Mouse (Mus musculus) cerebellum, postnatal 25 days (tissue): ENCODE measurements around the gene Gm17359.
"Not testable (repeated sequence)": the region's sequence is repeated elsewhere in the genome, so short reads cannot be mapped to it uniquely, and the experiment has no call there.

Source experiments
- DNase-seq, 2 experiments: peaks; one replicate each; pipeline ENCODE4 v3.0.0; 2021; ENCODE audit warnings: mixed read lengths in 2 of 2

Gm17359 gene

DNA sequence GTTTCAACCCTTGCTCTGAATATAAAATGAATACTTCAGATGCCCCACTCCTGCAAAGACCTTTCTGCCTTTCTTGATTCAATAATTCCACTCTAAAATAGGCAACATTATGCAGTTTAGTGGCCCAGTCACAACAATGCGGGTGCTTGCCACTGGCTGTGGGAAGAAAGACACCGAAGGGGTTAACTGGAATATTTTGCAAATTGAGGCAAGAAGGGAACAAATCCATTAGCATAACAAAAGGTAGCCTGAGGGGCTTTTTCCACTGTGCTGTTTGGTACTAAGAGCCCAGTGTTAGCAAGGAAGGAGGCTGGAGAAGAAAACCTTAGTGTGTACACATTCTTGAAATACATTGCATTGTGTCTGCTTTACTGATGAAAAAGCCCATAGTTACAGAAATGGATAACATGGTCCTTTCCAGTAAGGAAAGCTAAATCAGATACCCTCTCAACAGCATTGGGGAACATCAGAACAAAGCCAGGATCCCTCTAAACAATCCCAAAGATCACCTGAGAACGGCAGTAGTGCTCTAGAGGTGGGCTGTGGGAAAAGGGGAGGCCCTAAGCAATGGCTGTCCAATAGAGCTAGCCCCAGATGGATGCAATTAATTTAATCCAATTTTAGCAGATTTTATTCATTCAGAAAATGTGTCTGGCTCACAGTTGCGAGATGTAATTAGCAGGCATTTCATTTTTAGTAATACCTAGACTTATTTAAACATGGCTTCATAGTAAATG lies 80.7 kb downstream of the Gm17359 start:
- no peak for DNase-seq

DNA sequence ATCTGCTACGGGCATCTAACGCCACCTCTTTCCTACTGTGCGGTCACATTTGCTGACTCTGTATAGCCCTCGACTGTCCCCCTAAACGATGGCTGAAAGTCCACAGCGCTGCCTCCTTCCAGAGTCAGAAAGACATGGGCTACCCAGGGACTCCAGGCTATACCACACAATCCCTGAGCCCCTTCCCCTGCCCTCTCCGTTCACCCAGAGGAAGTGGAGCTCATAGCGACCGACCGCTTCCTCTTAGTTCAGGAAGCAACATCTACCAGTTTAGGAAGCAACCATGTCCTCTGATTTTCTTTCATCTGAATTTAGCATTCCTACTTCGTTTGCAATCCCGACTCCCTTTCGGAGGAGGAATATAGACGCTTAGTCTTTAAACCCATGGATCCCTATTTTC lies 82.5 kb downstream of the Gm17359 start:
- DNase-seq, result no peak

DNA sequence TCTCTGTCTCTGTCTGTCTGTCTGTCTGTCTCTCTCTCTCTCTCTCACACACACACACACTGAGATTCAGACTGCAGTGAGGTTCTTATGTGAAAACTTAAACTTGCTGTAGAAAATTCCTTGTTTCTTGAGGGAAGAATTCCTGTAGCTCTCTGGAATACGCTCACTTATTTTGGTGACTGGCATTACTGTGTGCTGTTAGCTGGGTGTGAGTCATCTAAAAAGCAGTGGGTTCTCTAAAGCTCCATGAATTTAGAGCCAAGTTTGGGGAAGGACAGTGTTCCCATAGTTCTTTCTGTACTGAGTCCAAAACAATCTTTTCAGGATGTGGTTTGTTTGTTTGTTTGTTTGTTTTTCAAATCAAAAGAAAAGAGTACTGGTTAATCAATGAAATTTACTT lies 89.0 kb downstream of the Gm17359 start:
- DNase-seq, result no peak

DNA sequence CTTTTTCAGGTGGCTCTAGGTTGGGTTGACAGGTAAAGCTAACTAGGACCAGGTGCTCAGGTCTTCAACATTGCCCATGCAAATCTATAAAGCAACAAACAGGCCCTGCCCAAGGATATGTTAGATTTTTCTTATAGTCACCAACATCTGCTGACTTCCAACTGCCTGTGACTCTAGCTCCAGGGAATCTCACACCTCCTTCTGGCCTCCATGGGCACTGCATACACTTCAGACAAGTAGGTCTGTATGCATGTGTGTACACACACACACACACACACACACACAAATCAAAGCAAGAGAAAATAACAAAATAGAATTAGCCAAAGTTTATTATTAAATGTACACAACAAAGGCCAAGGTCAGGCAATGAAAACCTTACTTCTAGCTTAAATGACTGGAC lies 97.1 kb downstream of the Gm17359 start:
- DNase-seq, result no peak

DNA sequence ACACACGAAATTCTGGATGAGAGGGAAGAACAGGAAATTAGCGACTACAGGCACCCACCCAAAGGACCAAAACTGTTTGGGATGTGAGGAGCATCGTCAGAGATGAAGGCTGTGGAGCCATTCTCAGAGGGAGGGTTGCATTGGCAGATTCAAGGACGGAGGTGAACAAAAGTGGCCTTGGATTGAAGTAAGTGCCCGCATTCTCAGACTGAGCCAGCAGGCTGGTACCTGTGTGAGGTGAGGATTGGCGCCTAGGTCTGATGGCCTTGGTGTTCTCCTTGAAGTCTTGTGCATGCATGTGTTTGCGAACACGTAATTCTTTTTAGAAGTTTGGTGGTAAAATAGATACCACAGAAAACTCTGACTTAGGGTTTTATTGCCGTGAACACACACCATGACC lies 98.0 kb downstream of the Gm17359 start:
- no peak for DNase-seq

GRCm38 (mm10) chr3:79434985-79435384 lies 98.5 kb downstream of the Gm17359 start:
- no peak for DNase-seq

GRCm38 (mm10) chr3:79436186-79436585 lies 99.7 kb downstream of the Gm17359 start:
- DNase-seq, result no peak

- DNase-seq, result no peak
Observed at GRCm38 (mm10) chr3:79438276-79438675, 101.8 kb downstream of the Gm17359 start.

GRCm38 (mm10) chr3:79440976-79441491 lies 104.6 kb downstream of the Gm17359 start:
- DNase-seq, result peak; percentile 84

DNA sequence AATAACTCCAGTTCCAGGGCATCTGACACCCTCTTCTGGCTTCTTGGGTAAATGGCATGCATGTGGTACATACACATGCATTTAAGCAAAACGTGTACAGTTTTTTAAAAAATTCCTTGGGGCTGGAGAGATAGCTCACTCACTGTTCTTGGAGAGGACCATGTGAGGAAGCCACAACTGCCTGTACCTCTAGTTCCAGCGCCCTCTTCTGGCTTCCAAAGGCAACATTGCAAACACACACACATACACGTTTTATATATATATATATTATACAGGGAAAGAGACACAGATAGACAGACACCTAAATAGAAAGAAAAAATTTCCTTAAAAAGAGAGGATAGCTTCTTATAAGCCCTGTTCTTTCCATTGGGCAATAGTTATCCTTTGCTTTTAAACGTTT lies 107.4 kb downstream of the Gm17359 start:
- DNase-seq, result no peak

GRCm38 (mm10) chr3:79445041-79445440 lies 108.6 kb downstream of the Gm17359 start:
- no peak for DNase-seq

DNA sequence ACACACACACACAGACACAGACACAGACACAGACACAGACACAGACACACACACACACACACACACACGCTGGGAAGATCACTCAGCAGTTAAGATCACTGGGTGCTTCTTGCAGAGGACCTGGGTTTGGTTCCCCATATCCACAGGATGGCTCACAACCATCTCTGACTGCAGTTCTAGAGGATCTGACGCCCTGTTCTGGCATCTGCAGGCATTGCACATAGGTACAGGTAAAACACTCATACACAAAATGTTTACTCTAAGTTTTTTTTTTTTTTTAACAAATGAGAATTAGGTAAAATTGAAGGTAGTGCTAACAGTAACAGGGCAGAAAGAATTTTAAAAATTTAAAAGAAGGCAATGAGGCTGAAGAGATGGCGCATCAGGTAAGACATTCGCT lies 109.7 kb downstream of the Gm17359 start:
- no peak for DNase-seq

DNA sequence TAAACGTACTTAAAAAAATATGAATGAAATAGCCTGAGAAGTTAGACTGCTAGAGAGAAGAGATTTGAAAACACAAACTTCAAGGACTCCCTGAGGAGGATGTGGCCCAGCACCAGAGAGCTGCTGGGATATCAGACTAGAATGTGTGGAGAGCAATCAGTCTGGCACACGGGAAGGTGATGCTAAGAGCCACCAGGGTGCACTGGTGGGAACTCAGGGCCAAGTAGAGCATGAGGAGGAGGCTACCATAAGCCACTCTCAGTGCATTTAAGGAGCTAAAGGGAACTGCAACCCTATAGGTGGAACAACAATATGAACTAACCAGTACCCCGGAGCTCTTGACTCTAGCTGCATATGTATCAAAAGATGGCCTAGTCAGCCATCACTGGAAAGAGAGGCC lies 110.2 kb downstream of the Gm17359 start:
- DNase-seq, result not testable (repeated sequence)

DNA sequence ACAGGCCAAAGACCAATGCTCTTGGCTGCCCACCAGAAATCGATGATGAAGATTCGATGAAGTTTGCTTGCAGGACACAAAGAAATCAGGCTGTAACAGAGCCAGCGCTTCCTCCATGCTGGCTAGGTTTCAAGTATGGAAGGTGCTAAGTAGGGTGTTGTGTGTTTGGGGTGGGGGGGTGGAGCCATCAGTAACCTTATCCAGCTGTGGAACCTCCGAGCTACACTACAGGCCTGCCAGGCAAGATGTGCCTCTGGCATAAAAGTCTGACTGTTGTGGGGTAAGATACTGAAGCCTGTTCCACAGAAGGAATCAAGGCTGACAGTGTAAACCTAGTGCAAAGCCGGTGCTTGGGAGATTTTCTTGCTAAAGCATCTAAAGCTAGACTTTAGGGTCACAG lies 112.0 kb downstream of the Gm17359 start:
- no peak for DNase-seq

- DNase-seq, result no peak
Observed at GRCm38 (mm10) chr3:79449361-79449760, 112.9 kb downstream of the Gm17359 start.

- no peak for DNase-seq
Observed at GRCm38 (mm10) chr3:79452696-79453263, 116.3 kb downstream of the Gm17359 start.

DNA sequence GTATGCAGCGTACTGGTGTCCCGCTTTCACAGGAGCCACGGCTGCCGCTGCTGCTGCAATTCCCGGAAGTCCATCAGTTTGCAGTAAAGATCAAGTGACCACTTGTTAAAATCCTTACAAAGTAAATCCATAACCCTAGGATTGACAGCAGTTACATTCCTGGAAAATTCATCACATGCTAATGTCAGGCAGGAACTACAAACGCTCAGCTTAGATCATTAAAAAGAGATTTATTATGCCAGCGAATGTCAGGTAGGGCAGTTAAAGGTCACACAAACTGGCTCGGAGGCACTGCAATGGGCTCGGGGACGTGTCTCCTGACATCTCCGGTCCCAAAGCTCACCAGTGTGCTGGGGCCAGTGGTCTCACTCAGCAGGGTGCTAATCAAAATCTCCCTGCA lies 119.3 kb downstream of the Gm17359 start:
- DNase-seq, result no peak

DNA sequence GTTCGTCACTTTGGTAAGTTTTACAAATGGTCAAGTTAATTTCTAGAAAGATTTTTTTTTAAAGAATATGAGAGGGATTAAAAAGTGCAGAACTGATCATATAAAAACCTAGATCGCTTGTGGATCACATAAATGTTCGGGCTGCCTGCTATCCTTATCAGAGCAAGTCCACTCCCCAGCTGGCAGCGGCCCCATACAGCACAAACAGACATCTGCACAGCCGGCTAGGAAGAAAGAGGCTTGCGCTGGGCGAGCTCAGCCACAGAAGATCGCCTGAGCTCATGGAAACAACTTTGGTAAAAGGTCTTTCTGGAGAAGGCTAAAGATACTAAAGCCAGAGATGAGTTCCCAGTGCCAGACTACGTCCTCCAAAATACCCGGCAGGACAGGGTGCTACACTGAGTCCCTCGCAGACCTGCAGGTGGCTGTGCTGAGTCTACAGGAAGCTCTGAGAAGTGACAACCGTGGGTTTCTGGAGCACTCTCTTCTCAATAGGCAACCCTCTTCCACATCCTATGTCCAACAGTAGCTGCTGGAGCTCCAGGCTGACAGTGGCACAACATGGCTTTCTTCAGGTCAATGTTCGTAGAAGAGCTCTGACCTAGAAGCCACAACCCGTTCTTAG lies 122.3 kb downstream of the Gm17359 start:
- no peak for DNase-seq

- no peak for DNase-seq
Observed at GRCm38 (mm10) chr3:79469440-79469839, 133.0 kb downstream of the Gm17359 start.

DNA sequence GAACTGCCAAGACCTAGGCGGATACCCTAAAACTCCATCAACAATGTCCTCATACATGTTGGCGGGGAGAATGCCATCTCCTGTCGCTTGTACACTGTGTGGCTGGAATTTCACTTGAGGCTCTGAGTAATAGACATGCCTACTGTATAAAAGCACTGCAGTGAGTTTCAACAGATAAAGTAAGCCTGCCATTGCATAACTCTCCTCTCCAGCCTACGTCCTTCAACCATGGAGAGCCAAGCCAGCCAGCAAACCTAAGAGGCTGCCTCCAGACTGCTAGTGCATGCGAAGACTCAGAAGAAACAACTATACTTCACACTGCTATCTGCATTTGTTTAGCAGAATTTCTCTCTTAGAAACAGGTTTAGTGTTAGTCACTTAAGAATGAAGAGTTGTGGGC lies 135.9 kb downstream of the Gm17359 start:
- no peak for DNase-seq

- no peak for DNase-seq
Observed at GRCm38 (mm10) chr3:79474911-79475310, 138.4 kb downstream of the Gm17359 start.

DNA sequence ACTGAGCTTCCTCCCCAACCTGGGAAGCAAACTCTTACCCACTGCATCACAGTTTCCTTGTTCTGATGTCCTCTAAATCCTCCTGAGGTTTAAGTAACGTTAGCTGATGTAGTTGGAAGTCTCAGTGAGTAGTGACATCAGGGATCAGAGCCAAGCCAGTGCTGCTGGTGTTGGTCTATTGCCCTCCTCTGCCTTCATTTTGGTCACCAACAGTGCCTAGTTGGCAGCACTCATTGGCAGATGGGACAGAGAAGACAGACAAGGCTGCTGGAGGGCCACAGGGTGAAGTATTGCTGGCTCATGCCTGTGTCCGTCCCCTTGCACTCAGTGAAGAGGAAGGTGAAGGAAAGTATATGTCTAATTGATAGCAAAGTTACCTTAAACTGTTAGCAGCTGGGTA lies 139.5 kb downstream of the Gm17359 start:
- DNase-seq, result peak; percentile 58 to 70

- DNase-seq, result no peak
Observed at GRCm38 (mm10) chr3:79478400-79478799, 141.9 kb downstream of the Gm17359 start.

DNA sequence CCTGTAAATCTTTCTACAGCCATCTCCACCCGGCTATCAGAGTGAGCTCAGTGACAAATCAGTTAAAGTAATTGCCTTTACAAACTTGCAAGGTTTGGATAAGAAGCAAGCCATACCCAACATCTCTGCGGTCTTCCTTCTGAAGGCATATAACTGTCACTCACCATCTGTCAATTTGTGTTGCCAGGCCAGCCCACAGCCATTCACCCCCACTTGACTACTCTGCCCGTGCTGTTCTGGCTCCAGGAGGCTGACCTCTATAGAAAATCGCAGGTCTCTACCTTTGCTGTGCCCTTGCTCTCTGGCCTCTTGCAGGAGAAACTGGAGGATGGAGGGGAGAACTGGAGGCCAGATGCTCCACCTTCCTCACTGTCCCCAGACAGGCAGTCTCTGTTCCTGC lies 142.4 kb downstream of the Gm17359 start:
- DNase-seq, result peak in 1 of 2 experiments; percentile 38
